Mouse (Mus musculus) forebrain, embryonic 15.5 days (tissue): ENCODE measurements around the gene Tmc7. TPM values are rescaled to one million over a fixed set of nuclear protein-coding genes. Genes with fewer than 3 reads are reported as not detected.

Experiments used
- ATAC-seq: fragments of 200-750 bp; cut with Nextera tagmentation; replicated peaks from 2 replicates; pipeline ENCODE4 v1.8.0; 2017; ENCODE audit warnings: mild to moderate bottlenecking, moderate TSS enrichment, moderate library complexity
- H3K27ac ChIP-seq: fragments of 300-500 bp; sonication (generic); replicated peaks from 2 replicates; pipeline ENCODE4 v1.5.1; 2015; ENCODE audit warnings: mild to moderate bottlenecking, inconsistent platforms
- H3K27me3 ChIP-seq: fragments of 300-500 bp; sonication (generic); 2 replicates; pipeline ENCODE4 v1.6.1; 2015; ENCODE audit warnings: inconsistent platforms
- H3K36me3 ChIP-seq: fragments of 300-500 bp; sonication (generic); 2 replicates; pipeline ENCODE4 v1.6.1; 2015; ENCODE audit warnings: mild to moderate bottlenecking, inconsistent platforms
- H3K4me1 ChIP-seq: fragments of 300-500 bp; sonication (generic); 2 replicates; pipeline ENCODE4 v1.6.1; 2015; ENCODE audit warnings: inconsistent platforms
- H3K4me2 ChIP-seq: fragments of 300-500 bp; sonication (generic); replicated peaks from 2 replicates; pipeline ENCODE4 v1.6.1; 2015; ENCODE audit warnings: mild to moderate bottlenecking, inconsistent platforms
- H3K4me3 ChIP-seq: fragments of 300-500 bp; sonication (generic); 2 replicates; pipeline ENCODE4 v1.5.1; 2015; ENCODE audit warnings: mild to moderate bottlenecking, inconsistent platforms
- H3K9ac ChIP-seq: fragments of 300-500 bp; sonication (generic); replicated peaks from 2 replicates; pipeline ENCODE4 v1.6.1; 2015; ENCODE audit warnings: mild to moderate bottlenecking, inconsistent platforms
- H3K9me3 ChIP-seq: fragments of 300-500 bp; sonication (generic); 2 replicates; pipeline ENCODE4 v1.6.1; 2016; ENCODE audit warnings: inconsistent platforms
- WGBS: fragments of 180-500 bp; shearing (Covaris S2); methylation state at CpG from one replicate; pipeline ENCODE4 v1.1.7; 2015; ENCODE audit warnings: mixed read lengths; 5-methylcytosine and 5-hydroxymethylcytosine counted together
- polyA plus RNA-seq: library from polyadenylated mRNA; unstranded; fragments of >200 nt; fragmentation: Nextera tagmentation; extraction: Ambion mirVana; gene quantifications from 2 replicates; pipeline ENCODE4 v1.2.1, GENCODE M21; 2015

Gene Tmc7
- polyA plus RNA-seq, 1 experiment from 2014 or later: 7.8 TPM

- H3K4me2 ChIP-seq: no peak overlapping the region
- H3K27ac ChIP-seq: no peak overlapping the region
- no peaks in the 10 kb centered on the region for H3K9me3 ChIP-seq
- H3K36me3 ChIP-seq: no peaks in the 10 kb centered on the region
- ATAC-seq: no peak
- H3K4me1 ChIP-seq: no peaks in the 10 kb centered on the region
- H3K27me3 ChIP-seq: no peaks in the 10 kb centered on the region
- H3K4me3 ChIP-seq: no peak overlapping the region
- no peak overlapping the region for H3K9ac ChIP-seq
- WGBS: 81% methylated on average over 8 of the region's 8 CpGs
Measured at GRCm38 (mm10) chr7:118604842-118605241, 20.3 kb upstream of the Tmc7 start.

GRCm38 (mm10) chr7:118599954-118600631 is 15.6 kb upstream of the Tmc7 start:
- H3K27me3 ChIP-seq: no peaks in the 10 kb centered on the region
- 54% methylated on average over 12 of the region's 12 CpGs for WGBS
- no peaks in the 10 kb centered on the region for H3K9me3 ChIP-seq
- no peak overlapping the region for H3K9ac ChIP-seq
- no peaks in the 10 kb centered on the region for H3K36me3 ChIP-seq
- H3K4me1 ChIP-seq: peaks cover 15% of the 10 kb centered on the region
- ATAC-seq: no peak
- no peak overlapping the region for H3K4me3 ChIP-seq
- H3K27ac ChIP-seq: no peak overlapping the region
- H3K4me2 ChIP-seq: no peak overlapping the region

- Histone ChIP-seq H3K27me3 (no peaks in the 10 kb centered on the region), H3K4me1 (peaks cover 44% of the 10 kb centered on the region), H3K4me2 (peak within 1 kb of the TSS; percentile 48), H3K4me3 (peak within 1 kb of the TSS; percentile 28), H3K27ac (no peak within 1 kb of the TSS), H3K9ac (peak within 1 kb of the TSS; percentile 33), H3K9me3 (no peaks in the 10 kb centered on the region), H3K36me3 (no peaks in the 10 kb centered on the region)
- no peak for ATAC-seq
- 6% methylated on average over 23 of the region's 23 CpGs for WGBS
Measured at GRCm38 (mm10) chr7:118597201-118597600, 12.7 kb upstream of the Tmc7 start, which contains the start of gene Tmc5. Tmc5 (plus strand) TSS chr7:118597297.

GRCm38 (mm10) chr7:118596271-118596670 is 11.7 kb upstream of the Tmc7 start:
- WGBS: 75% methylated on average over 11 of the region's 11 CpGs
- H3K27me3 ChIP-seq: no peaks in the 10 kb centered on the region
- no peaks in the 10 kb centered on the region for H3K9me3 ChIP-seq
- H3K4me3 ChIP-seq: no peak overlapping the region
- H3K4me1 ChIP-seq: peaks cover 49% of the 10 kb centered on the region
- ATAC-seq: no peak
- H3K4me2 ChIP-seq: no peak overlapping the region
- no peaks in the 10 kb centered on the region for H3K36me3 ChIP-seq
- H3K27ac ChIP-seq: no peak overlapping the region
- no peak overlapping the region for H3K9ac ChIP-seq

GRCm38 (mm10) chr7:118595228-118595627 is 10.7 kb upstream of the Tmc7 start:
- no peak overlapping the region for H3K4me3 ChIP-seq
- H3K36me3 ChIP-seq: no peaks in the 10 kb centered on the region
- peak overlapping the region; percentile 31 for H3K4me2 ChIP-seq
- WGBS: 1% methylated on average over 14 of the region's 14 CpGs
- peaks cover 49% of the 10 kb centered on the region for H3K4me1 ChIP-seq
- 0 out of 2 replicates have a peak, but pooled peaks have one; percentile 10 for ATAC-seq
- no peaks in the 10 kb centered on the region for H3K9me3 ChIP-seq
- H3K9ac ChIP-seq: no peak overlapping the region
- H3K27ac ChIP-seq: peak overlapping the region; percentile 95
- H3K27me3 ChIP-seq: no peaks in the 10 kb centered on the region

GRCm38 (mm10) chr7:118594611-118595010 is 10.1 kb upstream of the Tmc7 start:
- Histone ChIP-seq H3K4me1 (peaks cover 49% of the 10 kb centered on the region), H3K4me3 (no peak overlapping the region), H3K9me3 (no peaks in the 10 kb centered on the region), H3K27me3 (no peaks in the 10 kb centered on the region), H3K9ac (no peak overlapping the region), H3K27ac (peak overlapping the region; percentile 95), H3K4me2 (peak overlapping the region; percentile 31; the same call in 1 of the 2 replicates), H3K36me3 (no peaks in the 10 kb centered on the region)
- WGBS: 18% methylated on average over 10 of the region's 10 CpGs
- no peak for ATAC-seq

GRCm38 (mm10) chr7:118593567-118594407 is 9.3 kb upstream of the Tmc7 start:
- ATAC-seq: peak; percentile 93
- Histone ChIP-seq H3K4me1 (peaks cover 49% of the 10 kb centered on the region), H3K9ac (no peak overlapping the region)

GRCm38 (mm10) chr7:118592146-118592545 is 7.6 kb upstream of the Tmc7 start:
- no peak overlapping the region for H3K9ac ChIP-seq
- H3K27ac ChIP-seq: peak overlapping the region; percentile 95
- no peak overlapping the region for H3K4me3 ChIP-seq
- WGBS: 40% methylated on average over 6 of the region's 6 CpGs
- H3K4me2 ChIP-seq: no peak overlapping the region
- peaks cover 43% of the 10 kb centered on the region for H3K4me1 ChIP-seq
- no peaks in the 10 kb centered on the region for H3K36me3 ChIP-seq
- H3K9me3 ChIP-seq: no peaks in the 10 kb centered on the region
- no peak for ATAC-seq
- H3K27me3 ChIP-seq: no peaks in the 10 kb centered on the region

More at GRCm38 (mm10) chr7:118593567-118594407, 9.3 kb upstream of the Tmc7 start:
- no peaks in the 10 kb centered on the region for H3K9me3 ChIP-seq
- H3K4me3 ChIP-seq: no peak overlapping the region
- H3K27me3 ChIP-seq: no peaks in the 10 kb centered on the region
- peak overlapping the region; percentile 95 for H3K27ac ChIP-seq
- under 1% methylated on average over 9 of the region's 9 CpGs for WGBS
- H3K4me2 ChIP-seq: peak overlapping the region; percentile 17; the same call in 1 of the 2 replicates
- no peaks in the 10 kb centered on the region for H3K36me3 ChIP-seq

- Histone ChIP-seq H3K27ac (no peak overlapping the region), H3K36me3 (no peaks in the 10 kb centered on the region), H3K9me3 (no peaks in the 10 kb centered on the region), H3K4me3 (no peak overlapping the region), H3K9ac (no peak overlapping the region), H3K4me2 (no peak overlapping the region), H3K27me3 (no peaks in the 10 kb centered on the region), H3K4me1 (peaks cover 40% of the 10 kb centered on the region)
- WGBS: 82% methylated on average over 5 of the region's 5 CpGs
- no peak for ATAC-seq
Measured at GRCm38 (mm10) chr7:118590726-118591305, 6.3 kb upstream of the Tmc7 start.

- H3K4me3 ChIP-seq: no peak overlapping the region
- no peaks in the 10 kb centered on the region for H3K36me3 ChIP-seq
- H3K9me3 ChIP-seq: no peaks in the 10 kb centered on the region
- WGBS: 57% methylated on average over 6 of the region's 6 CpGs
- peaks cover 19% of the 10 kb centered on the region for H3K4me1 ChIP-seq
- no peaks in the 10 kb centered on the region for H3K27me3 ChIP-seq
- H3K27ac ChIP-seq: 0 out of 2 replicates have a peak overlapping the region, but pooled peaks have one; percentile 82
- ATAC-seq: no peak
- H3K9ac ChIP-seq: no peak overlapping the region
- H3K4me2 ChIP-seq: no peak overlapping the region
Measured at GRCm38 (mm10) chr7:118585856-118586255, 1.3 kb upstream of the Tmc7 start.

- Histone ChIP-seq H3K36me3 (peaks cover 5% of the 10 kb centered on the region; the same call in 1 of the 2 replicates), H3K4me2 (peak overlapping the region; percentile 84), H3K27ac (peak overlapping the region; percentile 82), H3K9me3 (no peaks in the 10 kb centered on the region; the same call in 1 of the 2 replicates), H3K27me3 (no peaks in the 10 kb centered on the region), H3K9ac (no peak overlapping the region), H3K4me3 (peak overlapping the region; percentile 82), H3K4me1 (peaks cover 19% of the 10 kb centered on the region)
- WGBS: 60% methylated on average over 5 of the region's 5 CpGs
- ATAC-seq: peak; percentile 51
Measured at GRCm38 (mm10) chr7:118584926-118585325, 390 bp upstream of the Tmc7 start.

GRCm38 (mm10) chr7:118583821-118584220 is 715 bp downstream of the Tmc7 start:
- H3K36me3 ChIP-seq: peaks cover 10% of the 10 kb centered on the region; the same call in 1 of the 2 replicates
- H3K27ac ChIP-seq: no peak overlapping the region
- no peaks in the 10 kb centered on the region for H3K27me3 ChIP-seq
- no peak for ATAC-seq
- no peaks in the 10 kb centered on the region; the same call in 1 of the 2 replicates for H3K9me3 ChIP-seq
- H3K9ac ChIP-seq: peak overlapping the region; percentile 93
- H3K4me3 ChIP-seq: peak overlapping the region; percentile 82
- peaks cover 19% of the 10 kb centered on the region for H3K4me1 ChIP-seq
- whole genome bisulfite sequencing: 14% methylated on average over 7 of the region's 7 CpGs
- H3K4me2 ChIP-seq: peak overlapping the region; percentile 84
